Mouse (Mus musculus) T-helper 1 cell (primary cell): ENCODE measurements at regions not wholly inside any gene's neighbourhood (a gene's known extent, or its start where the extent isn't known, plus 50 kb on each side); places are given as distances from the start of the nearest gene placed in this dataset.

Source experiments
- in situ Hi-C: fragments of 300-600 bp; cut with MboI, MseI; formaldehyde crosslinking; loops from one replicate; pipeline ENCODE4 v1.15.1; 2025; ENCODE audit warnings: high pct_unique_total_duplicates

DNA sequence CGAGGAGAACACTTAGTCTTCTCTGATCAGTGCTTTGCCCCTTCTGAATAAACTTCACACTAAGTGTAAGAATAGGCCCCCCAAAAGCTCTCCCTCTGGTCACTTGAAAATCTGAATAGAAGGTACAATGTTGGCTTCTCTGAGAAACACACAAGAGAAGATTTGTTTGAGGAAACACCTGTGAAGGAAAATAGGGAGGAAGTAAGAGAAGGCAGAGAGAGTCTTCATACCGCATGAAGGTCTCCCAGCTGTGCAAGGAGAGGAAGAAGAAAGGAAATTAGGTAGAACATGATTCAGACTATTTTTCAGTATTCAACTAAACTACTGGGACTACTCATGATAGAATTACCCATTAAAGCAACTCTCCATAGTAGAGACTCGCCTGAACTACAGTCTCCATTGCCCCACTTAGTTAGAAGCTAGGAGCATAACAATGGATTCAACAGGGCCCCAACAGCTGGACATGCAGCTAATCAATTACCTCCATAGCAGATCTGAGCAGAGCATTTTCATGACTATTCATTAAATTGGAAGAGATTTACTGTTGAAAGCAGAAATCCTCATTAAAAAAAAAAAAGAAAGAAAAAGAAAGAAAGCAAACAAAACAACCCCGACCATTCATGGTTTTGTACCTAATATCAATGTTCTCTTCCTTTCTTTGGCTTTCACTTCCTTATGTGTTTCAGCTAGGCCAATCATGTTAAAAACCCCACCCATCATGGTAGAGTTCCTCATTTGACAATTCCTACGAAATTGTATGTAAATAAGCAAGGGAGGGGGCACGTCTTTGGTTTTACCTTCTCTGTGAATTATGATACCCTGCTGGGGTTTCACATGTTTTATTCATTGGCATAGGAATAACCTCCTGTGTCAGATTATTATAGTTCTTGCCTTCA lies 1428.3 kb upstream of the A1bg start:
- in situ Hi-C loops = no loop called here

DNA sequence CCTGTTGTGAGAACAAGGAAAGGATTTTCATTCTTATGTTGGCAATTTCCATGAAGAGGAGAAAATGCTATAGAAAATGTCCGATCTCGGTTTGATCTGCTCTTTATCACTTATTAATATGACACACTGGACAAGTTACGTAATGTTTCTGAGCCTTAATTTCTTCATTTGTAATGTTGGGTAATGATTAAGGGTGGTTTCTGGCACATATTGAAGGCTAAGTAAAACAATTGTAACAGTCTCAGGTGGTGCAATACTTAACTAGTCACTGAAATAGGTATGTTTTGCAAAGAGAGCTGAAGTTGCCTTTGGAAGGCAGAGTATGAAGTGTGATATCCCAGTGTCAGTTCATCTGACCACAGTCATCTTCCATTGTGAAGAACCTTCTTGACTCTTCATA lies 1427.2 kb upstream of the A1bg start:
- in situ Hi-C loops = no loop called here

DNA sequence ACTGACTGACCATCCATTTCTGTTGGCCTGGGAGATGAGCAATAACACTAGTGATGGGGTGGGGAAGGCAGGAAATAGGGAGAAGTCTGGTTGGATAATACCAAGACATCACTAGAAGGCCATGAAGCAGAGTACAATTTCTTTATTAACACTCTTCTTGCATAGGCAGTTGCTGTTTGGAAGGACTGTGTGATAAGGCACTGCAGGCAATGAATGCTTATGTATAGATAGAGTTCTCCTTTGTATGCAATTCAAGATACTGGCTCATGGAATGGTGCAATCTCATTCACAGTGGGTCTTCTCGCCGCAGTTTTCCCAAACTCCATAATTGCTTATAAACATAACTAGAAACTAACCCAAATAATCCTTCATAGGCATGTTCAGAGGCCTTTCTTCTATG lies 1426.1 kb upstream of the A1bg start:
- in situ Hi-C loops = no loop called here

DNA sequence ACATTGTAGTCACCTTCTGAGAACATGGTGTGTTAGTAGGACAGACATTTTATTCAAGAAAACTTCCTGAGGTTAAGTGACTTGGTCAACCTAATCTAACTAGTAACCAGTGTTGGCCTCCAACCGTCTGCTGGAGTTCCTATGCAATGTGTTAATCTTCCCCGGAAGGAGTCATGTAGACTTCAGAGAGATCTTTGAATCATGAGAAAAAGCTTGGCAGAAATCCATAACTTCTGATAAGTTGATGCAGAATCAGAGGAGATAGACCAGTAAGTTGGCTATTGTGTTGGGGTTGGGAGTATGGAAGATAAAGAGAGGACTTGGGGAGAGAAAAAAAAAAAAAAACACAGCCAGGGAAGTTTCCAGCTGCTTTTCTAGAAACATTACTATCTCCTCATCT lies 1424.9 kb upstream of the A1bg start:
- in situ Hi-C loops = no loop called here

DNA sequence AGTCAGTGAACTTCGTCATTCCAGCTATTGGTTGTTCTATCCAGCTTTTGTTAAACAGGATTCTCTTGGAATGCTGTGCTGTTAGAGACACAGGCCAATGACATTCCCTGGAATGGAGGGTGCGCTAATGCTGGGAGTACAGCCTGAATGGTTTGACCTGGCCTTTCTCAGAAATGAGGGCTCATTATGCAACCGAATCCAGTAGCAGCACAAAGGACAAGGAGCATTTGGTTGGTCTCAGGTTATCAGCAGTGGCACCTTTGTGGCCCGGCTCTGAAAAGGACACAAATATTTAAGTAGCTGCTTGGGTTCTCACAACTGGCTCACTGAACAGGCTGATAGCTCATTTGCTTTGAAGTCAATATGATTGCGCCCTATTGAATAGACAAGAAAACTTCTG lies 1423.1 kb upstream of the A1bg start:
- in situ Hi-C loops = no loop called here

DNA sequence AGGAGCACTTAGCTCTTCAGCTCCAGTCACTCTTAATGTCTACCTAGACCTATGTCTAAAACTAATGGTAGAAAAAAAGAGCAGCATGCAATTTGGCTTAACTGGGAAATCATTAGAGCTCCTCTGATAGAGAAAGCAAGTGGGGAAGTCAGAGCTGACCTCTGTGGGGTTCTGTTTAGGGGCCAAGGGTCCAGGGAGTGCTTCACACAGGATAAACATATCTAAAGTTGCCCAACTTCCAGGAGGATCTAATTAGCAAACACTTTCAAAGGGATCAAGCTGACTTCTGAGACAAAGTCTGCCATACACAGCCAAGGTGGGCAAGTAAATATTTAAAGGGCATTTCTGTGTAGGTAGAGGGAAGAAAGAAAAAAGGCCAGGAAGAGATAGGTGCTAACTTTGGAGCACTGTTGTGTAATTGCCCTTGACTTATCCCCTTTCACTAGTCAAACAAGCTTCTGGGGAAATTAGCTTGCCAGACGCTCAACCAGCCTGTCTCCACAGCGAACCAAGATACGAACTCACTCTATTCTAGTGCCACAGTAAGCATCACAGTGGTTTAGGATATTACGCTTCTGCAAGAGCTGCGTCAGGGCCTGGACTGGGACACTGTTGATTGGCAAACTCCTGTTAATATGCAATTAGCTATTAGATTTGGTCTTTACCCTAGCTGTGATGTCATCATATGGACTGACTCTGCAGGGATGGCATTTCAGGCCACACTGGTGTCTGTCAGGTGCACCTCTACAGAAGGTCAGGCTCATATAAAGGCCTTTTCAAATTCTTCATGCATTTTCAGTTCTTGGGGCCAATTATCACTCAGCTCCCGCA lies 1413.9 kb upstream of the A1bg start:
- in situ Hi-C loops = no loop called here

DNA sequence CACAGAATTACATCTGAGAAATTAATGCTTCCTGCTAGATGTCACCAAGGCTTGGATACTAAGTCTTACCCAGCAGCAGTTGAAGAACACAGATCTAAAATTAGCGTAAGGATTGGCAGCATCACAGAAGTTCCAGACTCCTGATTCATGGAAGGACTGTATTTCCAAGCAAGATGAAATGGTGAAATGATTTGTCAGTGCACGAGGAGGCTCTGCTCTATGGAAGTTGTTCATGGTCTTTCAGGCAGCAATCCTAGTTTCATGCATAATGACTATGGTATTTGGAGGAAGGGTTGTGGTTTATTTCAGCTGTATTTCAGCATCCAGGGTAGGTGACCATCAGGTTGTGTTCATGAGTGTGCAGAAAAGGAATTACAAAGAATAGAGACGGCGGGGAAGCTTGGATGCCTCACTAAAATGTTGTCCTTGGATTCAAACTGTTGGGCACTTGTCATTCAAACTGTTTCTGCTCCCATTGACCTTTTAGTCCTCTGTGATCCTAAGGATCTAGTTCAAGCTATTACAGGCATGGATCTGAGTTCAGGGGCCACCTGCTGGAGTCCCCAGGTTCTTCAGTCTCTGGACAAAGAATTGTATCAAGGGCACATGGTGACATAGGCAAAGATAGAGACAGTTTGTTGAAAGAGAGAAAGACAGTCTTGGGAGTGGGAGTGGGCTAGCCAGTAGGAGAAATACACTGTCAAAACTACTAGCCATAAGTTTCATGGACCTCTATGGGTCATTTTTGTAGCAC lies 1411.6 kb upstream of the A1bg start:
- in situ Hi-C loops = no loop called here

DNA sequence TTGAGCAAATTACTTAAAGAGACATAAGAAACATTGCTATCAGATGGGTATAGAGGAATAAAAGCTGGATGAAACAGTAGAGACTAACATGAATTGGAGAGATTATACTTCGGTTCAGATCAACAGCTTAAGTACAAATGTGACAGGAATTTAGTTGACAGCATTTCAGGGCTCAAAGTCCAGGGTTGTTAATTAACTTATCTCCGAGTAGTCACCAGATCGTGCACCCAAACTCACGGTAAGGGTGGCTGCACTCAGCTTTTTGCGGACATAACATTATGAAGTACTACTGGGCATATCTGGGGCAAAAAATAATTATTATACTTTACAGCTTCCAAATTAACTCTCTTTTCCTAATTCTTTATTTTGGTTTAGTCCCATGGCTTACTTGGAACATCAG lies 1409.3 kb upstream of the A1bg start:
- in situ Hi-C loops = no loop called here

DNA sequence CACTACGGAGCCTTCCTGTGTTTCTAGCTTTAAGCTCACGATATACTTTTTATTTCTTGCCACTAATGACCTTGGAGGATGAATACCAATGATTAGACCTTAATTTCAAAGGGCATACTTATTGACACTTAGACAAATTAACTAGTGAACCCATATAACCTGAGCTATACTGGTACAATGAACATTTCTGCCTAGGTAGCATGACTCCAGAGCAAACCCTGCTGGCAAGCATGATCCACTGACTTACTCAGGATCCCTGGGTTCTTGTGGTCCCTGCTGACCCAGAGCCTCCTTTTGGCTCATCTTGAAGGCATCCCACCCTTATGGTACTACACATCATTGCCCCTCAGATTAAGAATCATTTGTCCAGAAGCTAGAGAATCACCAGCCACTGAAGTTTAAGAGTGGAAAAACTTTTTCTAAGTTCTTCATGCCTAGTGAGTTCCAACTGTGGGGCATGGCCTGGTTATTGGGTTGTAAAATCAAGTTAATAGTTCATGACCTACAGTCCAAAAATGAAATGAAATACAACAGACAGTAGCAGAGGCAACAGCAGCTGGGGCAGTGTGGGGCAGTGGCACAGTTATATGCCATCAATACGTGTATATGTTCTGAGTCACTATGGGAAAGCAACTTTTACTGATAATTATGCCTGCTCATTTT lies 1408.5 kb upstream of the A1bg start:
- in situ Hi-C loops = no loop called here

DNA sequence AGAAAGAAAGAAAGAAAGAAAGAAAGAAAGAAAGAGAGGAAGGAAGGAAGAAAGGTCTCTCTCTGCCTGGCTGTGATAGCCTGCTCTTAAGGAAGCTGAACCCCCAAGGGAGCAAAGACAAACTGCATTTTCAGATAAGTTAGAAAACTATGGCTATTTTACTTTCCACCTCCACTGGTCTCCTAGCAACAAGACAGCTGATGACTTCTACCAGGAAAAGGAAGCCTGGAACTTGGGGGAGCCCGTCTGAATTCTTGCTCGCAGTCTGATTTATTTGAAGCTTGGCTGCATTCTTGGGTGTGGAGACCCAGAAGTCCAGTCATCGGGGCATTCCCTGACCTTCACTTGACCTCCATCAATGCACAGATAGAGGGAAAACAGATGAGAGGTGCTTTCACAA lies 1406.1 kb upstream of the A1bg start:
- in situ Hi-C loops = no loop called here

DNA sequence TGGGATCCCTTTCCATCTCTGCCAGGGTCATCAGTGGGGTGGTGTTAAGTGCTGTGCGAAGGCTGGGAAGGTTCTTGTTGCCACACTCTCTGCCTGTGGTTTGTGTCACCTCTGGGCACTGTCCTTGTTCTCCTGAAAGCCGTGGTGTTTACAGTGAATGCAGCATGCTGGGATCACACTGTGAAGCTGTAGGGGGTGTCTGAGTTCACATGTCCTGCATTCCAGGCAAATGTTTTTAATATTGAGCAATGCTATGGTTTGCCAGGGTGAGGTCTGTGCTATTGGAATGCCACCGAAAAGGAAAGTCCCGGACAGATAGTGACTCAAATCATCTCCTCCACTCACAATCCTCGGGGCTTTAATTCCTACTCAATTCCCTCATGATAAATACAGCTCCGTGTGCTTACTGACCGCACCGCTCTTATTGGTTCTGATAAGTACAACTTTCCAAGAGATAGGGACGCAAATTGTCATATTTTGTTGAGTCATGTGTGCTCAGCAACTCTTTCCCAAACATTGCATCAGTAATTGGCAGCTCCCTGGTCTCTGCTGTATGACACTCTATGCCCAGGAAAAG lies 1405.6 kb upstream of the A1bg start:
- in situ Hi-C loops = no loop called here

DNA sequence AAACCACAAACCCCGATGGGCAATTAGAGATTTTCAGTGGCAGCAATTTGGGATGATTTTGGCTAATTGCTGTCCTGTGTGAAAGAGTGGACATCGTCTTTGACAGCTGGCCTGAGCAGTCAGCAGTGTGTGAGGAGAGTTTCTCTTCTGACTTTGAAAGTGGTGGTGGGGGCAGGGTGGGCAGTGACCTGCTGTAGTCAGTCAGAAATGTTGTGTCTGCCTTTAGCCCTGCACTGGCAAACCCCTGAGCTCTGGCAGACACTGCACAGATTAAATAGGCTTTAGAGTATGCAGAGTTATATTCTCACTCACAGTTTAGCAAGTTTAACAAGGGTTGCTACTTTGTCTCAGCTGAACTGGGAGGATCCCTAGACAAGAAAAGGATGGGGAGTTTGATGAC lies 1404.7 kb upstream of the A1bg start:
- in situ Hi-C loops = no loop called here

DNA sequence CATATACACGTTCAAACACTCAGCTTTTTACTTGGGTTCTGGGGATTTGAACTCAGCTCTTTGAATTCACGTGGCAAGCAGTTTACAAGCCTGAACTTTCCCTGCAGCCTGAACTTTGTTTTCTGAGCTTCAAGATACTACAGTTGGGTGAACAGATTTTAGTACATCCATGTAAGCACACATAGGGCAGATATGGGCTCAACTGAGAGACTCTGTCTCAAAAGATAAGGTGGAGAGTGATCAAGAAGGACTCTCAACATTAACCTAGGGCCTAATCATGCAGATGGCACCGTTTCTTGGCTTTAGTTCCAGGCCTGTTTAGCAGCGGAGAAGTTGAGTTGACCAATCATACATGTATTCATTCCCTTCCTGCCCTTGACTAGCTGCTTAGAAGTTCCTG lies 1403.7 kb upstream of the A1bg start:
- in situ Hi-C loops = no loop called here

DNA sequence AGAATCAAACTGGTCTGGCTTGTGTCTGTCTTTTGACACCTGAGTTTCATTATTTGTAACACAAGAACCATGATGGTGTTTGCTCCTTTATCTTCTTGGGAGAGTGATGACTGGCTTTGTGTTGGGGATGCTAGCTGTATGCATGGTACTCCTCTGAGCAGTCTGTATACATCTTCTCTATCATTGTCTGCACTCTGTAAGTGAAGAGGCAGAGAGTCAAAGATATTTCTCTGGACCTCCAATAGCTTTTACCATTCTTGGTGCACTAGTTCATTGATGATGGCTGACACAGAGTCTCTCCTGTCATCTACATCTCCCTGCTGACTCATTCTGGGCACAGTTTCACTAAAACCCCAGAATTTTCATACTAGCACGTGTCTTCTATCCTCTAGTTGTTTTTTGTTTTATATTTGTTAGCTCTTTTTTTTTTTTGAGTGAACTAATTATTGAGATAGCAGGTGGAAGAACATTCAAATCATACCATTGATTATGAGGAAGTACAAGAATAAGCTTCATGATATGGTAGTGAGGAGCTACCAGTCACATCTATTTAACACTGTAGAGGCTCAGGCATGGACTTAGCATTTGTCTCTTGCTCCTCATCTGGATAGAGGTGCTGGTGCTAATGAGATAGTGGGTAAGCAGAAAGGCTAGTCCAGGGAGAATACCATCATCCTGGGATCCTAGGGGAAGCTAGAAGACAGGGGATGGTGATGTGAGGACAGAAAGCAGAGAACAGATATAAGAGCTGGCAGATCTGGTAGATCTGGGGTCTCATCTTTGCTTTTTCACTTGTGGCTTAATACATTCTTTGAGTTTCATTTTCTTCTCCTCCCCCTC lies 1402.9 kb upstream of the A1bg start:
- in situ Hi-C loops = no loop called here

DNA sequence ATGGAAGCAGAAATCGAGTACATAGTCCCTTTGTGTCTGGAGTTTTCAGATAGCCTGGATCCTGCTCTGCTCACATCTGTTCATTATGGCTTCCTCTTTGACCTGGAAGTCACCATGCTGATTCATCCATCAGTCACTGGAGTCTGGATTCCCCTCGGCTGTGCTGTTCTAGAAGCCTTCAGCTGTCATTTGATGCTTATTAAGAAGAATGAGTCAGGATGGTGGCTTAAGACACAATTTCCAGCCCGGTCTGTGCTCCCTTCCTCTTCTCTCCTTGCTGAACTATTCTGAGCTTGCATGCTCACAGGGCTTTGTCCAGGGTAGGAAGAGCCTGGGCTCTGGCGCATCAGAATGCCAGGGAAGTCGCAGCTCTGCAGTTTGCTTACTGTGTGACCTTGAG lies 1398.2 kb upstream of the A1bg start:
- in situ Hi-C loops = no loop called here

DNA sequence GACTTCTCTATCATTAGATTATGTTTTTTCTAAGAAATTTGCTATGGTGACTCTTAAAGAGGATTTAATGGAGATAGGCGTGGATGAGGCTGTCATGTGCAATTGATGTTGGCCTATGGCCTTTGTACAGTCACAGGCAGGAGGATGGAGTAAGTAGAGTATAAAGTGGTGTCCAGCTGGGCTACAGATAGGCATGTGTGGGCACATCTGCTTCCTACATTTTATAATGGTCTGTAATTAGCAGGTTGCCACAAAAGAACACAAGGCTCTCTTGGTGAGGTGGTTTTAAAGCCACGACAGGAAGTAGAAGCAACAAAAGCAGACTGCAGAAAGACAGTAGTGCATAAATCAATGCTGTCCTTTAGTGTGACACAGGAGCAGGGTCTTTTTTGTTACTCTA lies 1391.6 kb upstream of the A1bg start:
- in situ Hi-C loops = loop anchor here (5.0 kb wide), 1 partner anchor 58 kb away; no protein-coding TSS in a partner anchor

DNA sequence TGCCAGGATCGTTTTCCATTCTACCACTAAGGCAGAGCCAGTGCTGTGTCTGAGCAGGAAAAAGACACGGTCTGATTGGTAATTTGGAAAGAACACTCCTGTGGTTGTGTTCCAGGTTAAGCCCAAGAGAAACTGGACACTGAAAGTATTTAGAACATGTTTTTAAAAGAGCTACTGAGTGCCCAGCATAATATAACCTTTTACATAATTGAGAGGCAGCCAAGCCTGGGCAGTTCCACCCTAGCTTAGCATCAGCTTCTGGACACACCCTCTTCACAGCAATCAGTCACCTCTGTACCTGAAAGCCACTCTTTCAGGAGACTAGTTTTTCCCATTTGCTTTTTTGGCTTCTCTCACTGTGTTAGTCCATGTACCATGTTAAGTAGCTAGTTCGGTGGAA lies 1379.4 kb upstream of the A1bg start:
- in situ Hi-C loops = no loop called here

DNA sequence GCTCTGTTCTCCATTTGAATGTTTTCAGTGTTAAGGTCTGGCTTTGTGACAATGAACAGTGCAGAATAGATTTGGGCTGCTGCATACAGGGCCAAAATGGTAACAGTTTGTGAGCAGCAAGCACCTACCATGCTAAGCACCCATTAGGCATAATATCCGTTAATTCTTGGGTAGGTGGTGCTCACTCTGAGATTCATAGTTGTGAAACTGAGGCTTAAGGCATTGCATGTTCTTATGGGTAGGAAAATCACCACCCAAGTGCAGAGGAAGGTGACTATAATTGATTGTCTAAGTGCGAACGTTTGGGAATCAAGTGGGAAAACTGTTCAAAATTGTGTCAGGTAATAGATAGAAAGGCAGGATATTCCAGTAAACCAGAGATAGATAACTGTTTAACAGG lies 1378.8 kb upstream of the A1bg start:
- in situ Hi-C loops = no loop called here

DNA sequence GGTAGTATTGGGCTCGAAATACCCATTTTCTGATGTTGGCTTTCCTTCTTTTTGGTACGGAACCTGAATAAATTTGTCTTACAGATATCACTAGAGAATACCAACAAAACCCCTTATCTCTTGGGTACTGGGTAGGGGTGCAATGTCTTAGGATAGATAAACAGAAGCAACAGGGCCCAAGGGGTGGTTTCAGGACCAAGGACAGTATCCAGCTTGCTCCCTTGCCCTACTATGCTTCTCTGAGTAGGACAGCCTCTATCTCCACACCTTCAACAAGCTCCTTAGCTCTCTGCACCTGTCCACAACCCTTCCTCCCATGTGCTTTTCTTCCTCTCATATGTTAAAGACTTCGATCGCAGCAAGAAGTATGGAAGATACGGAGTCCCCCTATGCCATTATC lies 1374.3 kb upstream of the A1bg start:
- in situ Hi-C loops = no loop called here

DNA sequence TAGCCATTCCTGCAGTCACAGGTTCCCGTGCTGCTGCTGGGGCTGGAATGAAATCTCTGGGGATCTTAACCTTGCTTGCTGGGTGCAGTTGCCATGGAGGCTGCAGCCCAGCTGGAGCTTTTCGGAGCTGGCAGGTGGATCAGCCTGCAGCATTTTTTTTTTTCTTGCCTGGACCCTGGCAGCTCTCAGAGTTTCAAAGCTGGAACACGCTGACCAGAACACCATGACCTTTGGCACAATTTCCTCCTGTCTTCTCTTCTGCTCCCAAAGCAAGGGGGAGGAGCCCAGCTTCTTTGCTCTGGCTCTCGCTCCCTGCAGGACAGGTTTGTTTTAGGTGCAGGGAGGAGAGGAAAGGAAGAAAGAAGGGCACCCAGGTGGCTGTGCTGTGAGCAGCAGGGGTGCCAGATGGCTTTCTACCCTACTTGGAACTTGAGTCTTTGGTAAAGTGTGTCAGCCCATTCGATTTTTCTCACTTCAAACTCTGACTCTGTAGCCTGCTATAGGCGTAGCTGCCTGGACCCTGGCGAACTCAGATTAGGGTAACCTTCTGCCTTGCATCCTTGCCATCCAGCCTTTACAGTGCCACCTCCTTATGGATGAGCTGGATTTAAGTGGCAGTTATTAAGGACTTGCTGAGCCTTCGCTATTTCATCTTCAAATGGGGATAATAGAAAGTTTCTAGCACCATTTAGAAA lies 1372.6 kb upstream of the A1bg start:
- in situ Hi-C loops = no loop called here
